Mouse (Mus musculus) embryonic fibroblast, embryonic 13.5 days (primary cell): ENCODE data around the gene Des.

Experiments
- CTCF ChIP-seq: IDR thresholded peaks from 2 replicates; pipeline ENCODE4 v1.5.1; 2011; ENCODE audit warnings: mild to moderate bottlenecking, control low read depth, low read length, moderate library complexity, borderline replicate concordance; ENCODE audit not compliant: insufficient read depth
- POLR2A ChIP-seq: IDR thresholded peaks from 2 replicates; pipeline ENCODE4 v1.6.1; 2011; ENCODE audit warnings: low read depth, mild to moderate bottlenecking, control low read depth, low read length, moderate library complexity

GRCm38 (mm10) chr1:75388898-75389515 lies 28.9 kb downstream of the Des start:
- TF ChIP-seq CTCF: no peak
- no peak for TF ChIP-seq POLR2A
